Mouse (Mus musculus) activated CD4-positive, CD25-positive, alpha-beta regulatory T cell (primary cell): Measurements from ENCODE around the gene Lrrc9. TPM values are rescaled to one million over a fixed set of nuclear protein-coding genes. Genes with fewer than 3 reads are reported as not detected.

Source experiments
- polyA plus RNA-seq, 2 experiments: library from polyadenylated mRNA; unstranded; fragments of 100-300 nt; shearing (Covaris generic); gene quantifications; one replicate each; pipeline ENCODE4 v1.2.1; 2017

Gene Lrrc9
- polyA plus RNA-seq, result under 1 TPM in 1 of 2 experiments, not detected in 1; 0.57 TPM

DNA sequence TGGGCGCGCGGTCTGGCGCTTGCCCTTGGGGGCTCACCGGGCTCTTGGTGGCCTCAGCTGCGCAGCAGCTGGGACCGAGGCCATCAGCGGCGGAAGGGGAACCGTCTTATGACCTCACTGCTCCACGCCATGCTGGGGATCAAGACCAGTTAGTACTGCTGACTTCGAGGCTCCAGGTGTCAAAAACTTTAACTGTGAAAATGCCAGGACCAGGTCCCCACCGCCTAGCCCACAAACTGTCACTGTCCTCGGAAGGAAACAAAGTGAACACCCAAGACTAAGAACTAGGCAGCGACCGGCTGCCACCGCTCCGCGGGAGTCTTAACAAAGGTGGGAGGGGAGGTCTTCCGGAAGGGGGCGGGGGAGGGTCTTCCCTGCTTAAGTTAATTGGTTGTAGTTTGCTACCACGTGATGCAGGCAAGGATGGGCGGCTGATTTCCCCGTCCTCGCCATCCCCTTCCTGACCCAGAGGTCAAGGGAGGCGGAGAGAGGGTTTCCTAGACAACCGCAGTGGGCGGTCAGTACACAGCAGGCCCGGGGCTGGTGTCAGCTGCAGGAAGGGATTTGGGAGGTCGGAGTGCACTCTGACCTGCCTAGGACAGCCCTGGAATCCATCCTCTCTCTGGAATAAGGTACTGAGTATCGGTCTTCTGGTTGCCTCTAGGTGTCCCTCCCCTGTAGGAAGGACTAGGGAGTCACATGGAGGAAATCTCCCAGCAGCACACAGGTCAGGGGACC lies at the start of gene Lrrc9:
Gene Lrrc9 (plus strand): TSS at position 28 of the 738 bp plus-strand sequence.

DNA sequence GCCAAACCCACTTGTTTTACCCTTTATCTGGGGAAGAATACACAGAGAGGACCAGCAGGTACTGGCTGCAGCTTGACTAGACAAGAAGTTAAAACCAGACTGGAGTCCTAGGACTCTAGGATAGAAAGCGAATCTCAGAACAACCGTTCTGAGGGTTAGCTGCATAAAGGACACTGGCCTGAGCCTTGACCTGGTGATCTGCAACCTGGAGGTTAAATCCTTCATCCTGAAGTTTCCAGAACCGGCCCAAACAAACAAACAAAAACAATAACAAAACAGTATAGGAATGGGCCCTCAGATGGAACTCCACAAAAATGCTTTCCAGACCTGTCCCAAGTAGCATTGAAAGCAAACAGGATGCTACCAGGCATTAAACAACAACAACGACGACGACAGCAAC lies 32.7 kb upstream of the Lrrc9 start, which contains the start of gene Rtn1:
Gene Rtn1 (minus strand): TSS at position 101 of the 400 bp plus-strand sequence.

DNA sequence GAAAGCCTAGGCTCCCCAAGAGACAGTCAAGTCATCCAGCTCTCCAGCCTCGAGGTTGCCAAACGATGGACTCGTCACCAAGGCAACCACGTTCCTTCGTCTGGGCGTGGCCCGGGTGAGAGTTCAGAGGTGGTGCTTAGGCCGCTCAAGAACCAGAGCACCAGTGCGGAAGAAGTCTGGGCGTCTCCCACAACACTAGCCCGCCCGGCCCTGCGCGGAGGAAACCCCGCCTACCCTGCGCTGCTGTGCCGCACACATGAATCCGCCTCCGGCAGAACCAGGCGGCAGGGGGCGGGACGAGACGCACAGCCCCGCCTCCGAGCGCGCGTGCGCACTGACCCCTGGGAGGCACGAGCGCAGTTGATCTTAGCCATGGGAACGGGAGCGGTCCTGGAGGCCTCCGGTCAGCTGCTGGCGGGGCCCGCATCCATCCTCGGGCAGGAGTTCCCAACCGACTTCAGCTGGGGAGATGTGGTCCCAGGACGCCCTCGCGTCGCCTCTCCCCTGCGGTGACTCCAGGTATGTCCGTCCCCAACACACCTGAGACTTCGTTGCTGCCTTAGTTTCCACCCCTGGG lies 94.4 kb downstream of the Lrrc9 start, which contains the start of gene Pcnx4:
Gene Pcnx4 (plus strand): TSS at position 363 of the 577 bp plus-strand sequence.

Other genes starting within 250 kb of the Lrrc9 start
- under 1 TPM; 0.07 to 0.26 TPM for gene Rtn1, start 32.8 kb upstream of the Lrrc9 start, polyA plus RNA-seq
- 1 to 10 TPM; 4.2 TPM for gene Pcnx4, start 94.5 kb downstream of the Lrrc9 start, polyA plus RNA-seq
- gene Gm4756, start 207.8 kb downstream of the Lrrc9 start, polyA plus RNA-seq, result under 1 TPM in 1 of 2 experiments, not detected in 1; 0.18 TPM
- 10 to 100 TPM; 63.0 to 84.4 TPM for gene Dhrs7, start 223.0 kb downstream of the Lrrc9 start, polyA plus RNA-seq